Mouse (Mus musculus) forebrain, embryonic 12.5 days (tissue): Measurements from ENCODE around the gene Rexo4. TPM values are rescaled to one million over a fixed set of nuclear protein-coding genes. Genes with fewer than 3 reads are reported as not detected.

Experiments
- ATAC-seq: fragments of 200-750 bp; cut with Nextera tagmentation; 2 replicates; pipeline ENCODE4 v1.8.0; 2017; ENCODE audit warnings: moderate TSS enrichment; ENCODE audit not compliant: low FRiP score
- H3K27ac ChIP-seq: fragments of 300-500 bp; sonication (generic); 2 replicates; pipeline ENCODE4 v1.5.1; 2016; ENCODE audit warnings: mild to moderate bottlenecking
- H3K27me3 ChIP-seq: fragments of 300-500 bp; sonication (generic); 2 replicates; pipeline ENCODE4 v1.6.1; 2016; ENCODE audit warnings: mild to moderate bottlenecking
- H3K36me3 ChIP-seq: fragments of 300-500 bp; sonication (generic); replicated peaks from 2 replicates; pipeline ENCODE4 v1.6.1; 2016; ENCODE audit warnings: mild to moderate bottlenecking
- H3K4me1 ChIP-seq: fragments of 300-500 bp; sonication (generic); 2 replicates; pipeline ENCODE4 v1.6.1; 2016
- H3K4me2 ChIP-seq: fragments of 300-500 bp; sonication (generic); 2 replicates; pipeline ENCODE4 v1.6.1; 2016; ENCODE audit warnings: mild to moderate bottlenecking, moderate library complexity
- H3K4me3 ChIP-seq: fragments of 300-500 bp; sonication (generic); replicated peaks from 2 replicates; pipeline ENCODE4 v1.5.1; 2016; ENCODE audit warnings: mild to moderate bottlenecking
- H3K9ac ChIP-seq: fragments of 300-500 bp; sonication (generic); 2 replicates; pipeline ENCODE4 v1.6.1; 2016; ENCODE audit warnings: mild to moderate bottlenecking
- H3K9me3 ChIP-seq: fragments of 300-500 bp; sonication (generic); 2 replicates; pipeline ENCODE4 v1.6.1; 2016
- WGBS: fragments of 180-500 bp; shearing (Covaris S2); methylation state at CpG from one replicate; pipeline ENCODE4 v1.1.7; 2016; 5-methylcytosine and 5-hydroxymethylcytosine counted together
- polyA plus RNA-seq: library from polyadenylated mRNA; unstranded; fragments of >200 nt; fragmentation: Nextera tagmentation; extraction: Ambion mirVana; gene quantifications from 2 replicates; pipeline ENCODE4 v1.2.1, GENCODE M21; 2016

Gene Rexo4
- polyA plus RNA-seq, 1 experiment from 2014 or later, result 43.1 TPM

DNA sequence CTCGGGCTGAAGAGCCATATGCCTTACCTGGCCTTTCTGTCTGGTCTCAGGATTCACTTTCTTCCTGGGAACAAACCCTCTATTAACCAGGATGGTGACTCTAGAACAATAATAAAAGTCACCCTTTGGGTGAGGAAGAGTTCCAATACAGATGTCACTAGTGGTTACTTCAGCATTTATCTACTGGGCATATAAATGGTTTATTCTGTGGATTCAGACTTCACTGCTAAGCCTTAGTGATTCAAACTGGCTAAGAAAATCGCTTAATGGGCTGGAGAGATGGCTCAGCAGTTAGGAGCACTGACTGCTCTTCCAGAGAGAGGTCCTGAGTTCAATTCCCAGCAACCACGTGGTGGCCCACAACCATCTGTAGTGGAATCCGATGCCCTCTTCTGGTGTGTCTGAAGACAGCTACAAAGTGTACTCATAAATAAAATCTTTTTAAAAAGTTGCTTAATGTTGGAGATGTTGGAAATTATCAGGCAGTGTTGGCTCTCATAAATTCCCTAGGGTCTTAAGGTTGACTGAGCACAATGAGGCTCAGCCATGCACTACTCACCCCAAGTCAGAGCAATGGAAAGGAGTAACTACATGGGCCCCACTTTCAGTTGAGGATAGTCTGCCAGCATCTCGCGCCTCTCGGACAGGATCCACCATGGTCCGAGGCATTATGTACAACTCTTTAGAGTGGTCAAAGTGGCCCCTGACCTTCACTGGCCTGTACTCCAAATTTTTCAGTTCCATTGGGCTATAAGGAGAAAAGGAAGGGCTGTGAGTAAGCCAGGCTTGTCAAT is 49.8 kb downstream of the Rexo4 start:
- Histone ChIP-seq H3K4me1 (peaks cover 51% of the 10 kb centered on the region), H3K4me2 (no peak overlapping the region), H3K4me3 (no peak overlapping the region)

DNA sequence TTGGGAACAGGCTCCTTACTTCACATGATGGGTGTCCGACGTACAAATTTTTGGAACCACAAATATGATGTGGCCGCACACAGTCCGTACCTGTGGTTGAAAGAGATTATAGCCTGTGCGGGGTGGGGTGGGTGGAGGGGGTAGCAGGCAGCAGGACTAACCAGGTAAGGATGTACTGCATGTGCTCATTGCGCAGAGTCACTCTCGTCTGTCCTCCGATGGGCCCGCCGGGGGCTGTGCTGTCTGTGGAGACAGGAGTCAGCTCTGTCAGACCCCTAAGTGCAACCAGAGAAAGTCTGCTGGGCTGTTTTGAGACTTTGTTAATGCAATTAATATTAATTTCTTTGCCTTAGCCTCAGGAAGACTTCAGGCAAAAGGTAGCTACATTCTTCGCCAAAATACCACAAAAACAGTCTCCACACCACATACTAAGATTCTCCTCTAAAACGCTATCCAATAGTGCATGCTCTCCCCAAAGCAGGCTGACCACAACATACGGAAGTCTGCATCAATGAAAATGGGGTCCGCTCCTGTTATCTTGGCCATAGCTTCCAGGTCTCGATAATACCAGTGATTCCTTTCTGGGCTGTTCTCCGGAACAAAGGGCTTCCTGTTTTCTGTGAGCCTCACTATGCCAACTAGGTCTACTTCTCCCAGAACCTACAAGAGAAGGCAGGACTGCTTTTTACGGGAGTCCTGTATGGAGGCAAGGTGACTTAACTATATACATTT is 50.6 kb downstream of the Rexo4 start:
- Histone ChIP-seq H3K36me3 (peaks cover 44% of the 10 kb centered on the region), H3K4me2 (no peak overlapping the region), H3K27ac (no peak overlapping the region), H3K4me1 (peaks cover 59% of the 10 kb centered on the region), H3K9me3 (no peaks in the 10 kb centered on the region), H3K9ac (no peak overlapping the region), H3K4me3 (no peak overlapping the region), H3K27me3 (no peaks in the 10 kb centered on the region)
- no peak for ATAC-seq
- WGBS, result 83% methylated on average over 17 of the region's 17 CpGs

More for the DNA sequence above, 49.8 kb downstream of the Rexo4 start:
- WGBS, result 63% methylated on average over 8 of the region's 8 CpGs
- Histone ChIP-seq H3K27me3 (no peaks in the 10 kb centered on the region), H3K27ac (no peak overlapping the region), H3K9me3 (no peaks in the 10 kb centered on the region), H3K9ac (no peak overlapping the region), H3K36me3 (peaks cover 47% of the 10 kb centered on the region)
- ATAC-seq, result no peak

DNA sequence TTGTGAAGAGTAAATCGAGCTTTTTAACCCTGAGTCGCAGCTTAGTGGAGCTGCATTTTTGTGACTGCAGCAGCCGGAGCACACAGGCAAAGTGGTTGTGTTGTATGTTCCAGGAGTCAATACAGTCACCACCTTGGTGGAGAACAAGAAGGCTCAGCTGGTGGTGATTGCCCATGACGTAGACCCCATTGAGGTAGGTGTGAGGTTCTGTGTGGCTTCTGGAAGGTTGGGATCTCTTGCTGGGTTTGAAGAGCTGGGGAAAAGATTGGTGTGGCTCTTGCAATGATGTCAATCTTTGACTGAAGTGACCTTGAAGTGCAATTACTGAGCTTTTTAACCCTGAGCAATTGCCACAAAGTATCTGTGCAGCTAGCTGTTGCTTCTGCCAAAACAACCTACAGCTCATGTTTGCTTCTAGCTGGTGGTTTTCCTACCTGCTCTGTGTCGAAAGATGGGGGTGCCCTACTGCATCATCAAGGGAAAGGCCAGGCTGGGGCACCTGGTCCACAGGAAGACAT is 51.9 kb downstream of the Rexo4 start:
- H3K9me3 ChIP-seq, result no peaks in the 10 kb centered on the region
- H3K4me3 ChIP-seq, result peak overlapping the region; percentile 88
- H3K9ac ChIP-seq, result peak overlapping the region; percentile 98
- 71% methylated on average over 5 of the region's 5 CpGs for WGBS
- no peak for ATAC-seq
- H3K27me3 ChIP-seq, result no peaks in the 10 kb centered on the region
- H3K27ac ChIP-seq, result no peak overlapping the region
- peaks cover 58% of the 10 kb centered on the region for H3K4me1 ChIP-seq
- peak overlapping the region; percentile 100 for H3K4me2 ChIP-seq
- peaks cover 47% of the 10 kb centered on the region for H3K36me3 ChIP-seq

DNA sequence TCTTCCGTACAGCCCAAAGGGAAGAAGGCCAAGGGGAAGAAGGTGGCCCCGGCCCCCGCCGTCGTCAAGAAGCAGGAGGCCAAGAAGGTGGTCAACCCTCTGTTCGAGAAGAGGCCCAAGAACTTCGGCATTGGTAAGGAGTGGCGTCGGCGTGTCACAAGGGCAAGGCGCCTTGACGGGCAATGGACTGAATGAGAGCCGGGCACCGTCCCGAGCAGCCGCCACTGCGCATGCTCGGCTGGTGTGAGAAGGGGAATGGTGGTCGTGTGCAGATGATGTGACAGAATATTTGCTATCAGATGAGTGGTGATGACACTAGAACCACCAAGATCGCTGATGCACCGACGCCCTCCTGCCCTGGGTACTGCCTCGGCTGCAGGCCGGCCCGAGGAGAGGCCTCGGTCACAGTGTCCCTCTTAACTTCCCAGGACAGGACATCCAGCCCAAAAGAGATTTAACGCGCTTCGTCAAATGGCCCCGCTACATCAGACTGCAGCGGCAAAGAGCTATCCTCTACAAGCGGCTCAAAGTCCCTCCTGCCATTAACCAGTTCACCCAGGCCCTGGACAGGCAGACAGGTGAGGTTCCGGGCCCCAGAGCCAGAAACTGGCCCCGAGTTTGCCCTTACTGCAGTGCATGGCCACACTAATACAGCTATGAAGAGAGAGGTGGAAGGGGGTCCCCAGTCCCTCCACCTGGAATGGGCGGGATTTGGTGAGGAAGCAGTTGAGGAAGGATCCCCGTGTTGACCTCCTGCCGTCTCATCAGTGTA is 53.0 kb downstream of the Rexo4 start:
- Histone ChIP-seq H3K27me3 (no peaks in the 10 kb centered on the region), H3K9me3 (no peaks in the 10 kb centered on the region), H3K27ac (peak overlapping the region; percentile 96), H3K36me3 (peaks cover 59% of the 10 kb centered on the region), H3K4me2 (peak overlapping the region; percentile 100), H3K9ac (peak overlapping the region; percentile 98), H3K4me3 (peak overlapping the region; percentile 88), H3K4me1 (peaks cover 51% of the 10 kb centered on the region)
- under 1% methylated on average over 37 of the region's 37 CpGs for WGBS
- peak; percentile 50 for ATAC-seq

DNA sequence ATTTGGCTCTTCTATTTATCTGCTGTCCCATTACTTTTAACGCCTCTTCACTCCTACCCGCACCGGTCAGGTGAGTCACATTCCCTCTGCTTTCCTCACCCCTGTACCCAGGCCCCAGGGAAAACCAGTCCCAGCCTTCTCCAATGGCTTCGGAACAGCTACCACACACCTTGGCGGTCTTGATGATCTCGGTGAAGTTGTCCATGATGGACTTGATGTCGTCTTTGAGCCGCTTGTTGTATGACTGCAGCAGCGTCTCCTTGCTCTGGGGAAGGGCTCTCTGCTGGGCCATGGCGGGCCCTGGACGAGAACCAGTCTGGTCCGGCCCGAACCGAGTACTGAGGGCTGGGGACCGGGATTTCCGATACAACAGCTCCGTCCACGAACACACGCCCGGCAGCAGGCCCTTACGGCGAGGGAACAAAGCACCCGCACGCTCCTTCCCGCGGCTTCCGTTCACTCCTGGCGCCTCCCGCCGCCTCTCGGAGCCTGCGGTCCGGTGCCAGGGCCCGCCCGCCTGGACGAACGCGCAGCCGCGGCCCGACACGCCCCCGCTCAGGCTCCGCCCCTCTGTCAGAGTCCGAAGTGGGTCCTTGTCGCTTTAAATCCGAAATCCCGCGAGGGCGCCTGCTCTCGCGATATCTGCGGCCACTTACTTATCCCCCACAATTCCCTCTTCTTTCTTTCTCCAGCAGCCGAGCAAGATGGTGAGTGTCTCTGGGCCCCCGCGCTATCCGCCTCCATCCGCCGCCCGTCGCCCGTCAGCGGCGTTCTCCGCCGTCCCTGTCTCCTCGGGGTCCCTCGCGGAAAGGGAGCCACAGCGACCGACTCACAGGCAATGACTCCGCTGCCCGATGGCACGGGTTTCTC is 53.8 kb downstream of the Rexo4 start, which contains the start of the genes Med22 and Rpl7a:
Gene Med22 (minus strand): TSS at position 554 of the 870 bp plus-strand sequence.
Gene Rpl7a (plus strand): TSS at position 641 of the 870 bp plus-strand sequence.
- Histone ChIP-seq H3K9ac (peak within 1 kb of the TSS; percentile 98), H3K27ac (peak within 1 kb of the TSS; percentile 96), H3K9me3 (no peaks in the 10 kb centered on the region), H3K36me3 (peaks cover 67% of the 10 kb centered on the region), H3K4me1 (peaks cover 46% of the 10 kb centered on the region), H3K4me2 (peak within 1 kb of the TSS; percentile 100), H3K27me3 (no peaks in the 10 kb centered on the region), H3K4me3 (peak within 1 kb of the TSS; percentile 88)
- ATAC-seq, result peak; percentile 93
- WGBS, result under 1% methylated on average over 73 of the region's 74 CpGs

DNA sequence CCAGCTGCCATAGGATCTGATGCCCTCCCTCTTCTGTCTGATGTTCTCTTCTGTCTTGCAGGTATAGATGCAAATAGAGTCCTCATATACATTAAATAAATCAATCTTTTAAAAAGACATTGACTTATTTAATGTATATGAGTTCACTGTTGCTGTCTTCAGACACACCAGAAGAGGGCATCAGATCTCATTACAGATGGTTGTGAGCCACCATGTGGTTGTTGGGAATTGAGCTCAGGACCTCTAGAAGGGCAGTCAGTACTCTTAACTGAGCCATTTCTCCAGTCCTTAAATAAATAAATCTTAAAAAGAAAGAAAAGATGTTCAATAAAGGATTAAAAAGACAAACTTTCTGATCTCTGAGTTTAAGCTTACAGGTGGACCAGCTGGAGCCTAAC is 54.8 kb downstream of the Rexo4 start:
- H3K9me3 ChIP-seq, result no peaks in the 10 kb centered on the region
- H3K9ac ChIP-seq, result peak overlapping the region; percentile 98
- peak overlapping the region; percentile 100 for H3K4me2 ChIP-seq
- H3K27ac ChIP-seq, result no peak overlapping the region
- peaks cover 73% of the 10 kb centered on the region for H3K36me3 ChIP-seq
- no peaks in the 10 kb centered on the region for H3K27me3 ChIP-seq
- H3K4me1 ChIP-seq, result peaks cover 36% of the 10 kb centered on the region
- ATAC-seq, result no peak
- H3K4me3 ChIP-seq, result peak overlapping the region; percentile 88

DNA sequence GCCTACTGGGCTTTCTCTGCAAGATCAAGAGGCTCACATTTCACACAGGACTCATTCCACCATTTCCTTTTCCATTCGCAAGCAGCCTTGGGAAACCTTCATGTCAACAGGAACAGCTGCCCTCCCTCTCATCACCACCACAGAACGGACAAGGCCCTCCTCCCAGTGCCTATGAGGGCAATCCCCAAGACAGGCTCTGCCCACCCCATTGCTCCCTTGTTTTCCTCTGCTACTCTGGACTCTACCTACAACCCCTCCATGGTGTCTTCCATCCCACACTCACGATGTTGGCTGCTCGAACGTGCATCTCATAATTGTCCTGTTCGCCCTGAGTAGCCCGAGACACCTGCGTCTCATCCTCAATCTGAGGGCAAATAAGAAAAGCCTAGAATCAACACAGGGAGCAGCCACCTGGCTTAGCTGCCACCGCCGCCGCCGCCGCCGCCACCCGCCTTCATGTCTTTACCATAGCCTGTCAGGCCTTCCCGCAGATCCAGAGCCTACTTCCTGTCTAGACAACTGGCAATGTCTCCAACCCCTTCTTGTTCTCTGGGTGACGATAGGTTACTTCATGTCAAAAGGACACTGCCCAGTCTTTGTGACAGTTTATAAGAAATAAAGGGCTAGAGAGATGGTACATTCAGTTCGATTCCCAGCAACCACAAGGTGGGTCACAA is 55.3 kb downstream of the Rexo4 start:
- Histone ChIP-seq H3K4me1 (peaks cover 39% of the 10 kb centered on the region), H3K27me3 (no peaks in the 10 kb centered on the region), H3K4me3 (peak overlapping the region; percentile 88), H3K9ac (peak overlapping the region; percentile 98), H3K9me3 (no peaks in the 10 kb centered on the region), H3K27ac (no peak overlapping the region), H3K4me2 (peak overlapping the region; percentile 100), H3K36me3 (peaks cover 70% of the 10 kb centered on the region)
- no peak for ATAC-seq
- WGBS, result 94% methylated on average over 18 of the region's 18 CpGs

DNA sequence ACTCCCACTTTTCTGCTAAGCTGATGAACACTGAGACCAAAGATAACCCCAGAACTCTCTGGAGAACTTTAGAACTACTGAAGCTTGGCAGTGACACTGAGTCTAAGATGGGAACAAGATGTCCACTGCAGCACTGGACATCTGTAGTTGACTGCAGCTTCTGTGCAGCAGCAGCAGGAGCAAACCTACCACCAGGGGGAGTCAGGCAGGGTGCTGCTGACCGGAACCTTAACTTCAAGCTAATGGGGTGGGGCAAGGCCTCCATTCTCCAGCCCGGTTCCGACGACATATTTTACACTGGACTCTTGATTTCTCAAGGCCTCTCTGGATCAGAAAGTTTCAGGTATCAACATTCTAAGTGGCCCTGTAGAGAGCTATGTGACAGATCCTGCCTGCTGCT is 57.1 kb downstream of the Rexo4 start:
- WGBS, result 58% methylated on average over 4 of the region's 4 CpGs
- Histone ChIP-seq H3K9ac (no peak overlapping the region), H3K36me3 (peaks cover 52% of the 10 kb centered on the region), H3K4me1 (peaks cover 39% of the 10 kb centered on the region), H3K27ac (no peak overlapping the region), H3K27me3 (no peaks in the 10 kb centered on the region), H3K4me3 (no peak overlapping the region), H3K4me2 (no peak overlapping the region), H3K9me3 (no peaks in the 10 kb centered on the region)
- no peak for ATAC-seq

DNA sequence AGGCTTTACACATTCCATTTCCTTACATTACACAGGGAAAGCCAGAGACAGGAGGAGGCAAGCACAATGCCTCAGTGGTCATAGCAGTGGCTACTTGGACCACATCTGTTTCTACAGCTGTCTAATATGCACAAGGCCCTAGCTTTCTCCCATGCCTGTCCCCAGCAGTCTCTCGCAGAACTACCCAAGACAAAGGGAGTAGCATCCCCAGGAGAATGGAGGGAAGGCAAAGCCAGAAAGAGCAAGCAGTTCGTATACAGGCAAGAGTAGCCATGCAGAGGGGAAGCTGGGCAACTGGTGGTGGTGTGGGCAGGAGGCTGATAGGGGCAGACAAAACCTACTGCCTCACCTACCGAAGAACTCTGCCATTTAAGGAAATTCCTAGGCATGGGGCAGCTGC is 57.8 kb downstream of the Rexo4 start:
- 92% methylated on average over 3 of the region's 3 CpGs for WGBS
- Histone ChIP-seq H3K4me1 (peaks cover 39% of the 10 kb centered on the region), H3K9me3 (no peaks in the 10 kb centered on the region), H3K27me3 (no peaks in the 10 kb centered on the region), H3K4me2 (no peak overlapping the region), H3K9ac (no peak overlapping the region), H3K36me3 (peaks cover 47% of the 10 kb centered on the region), H3K4me3 (no peak overlapping the region), H3K27ac (no peak overlapping the region)
- ATAC-seq, result no peak

DNA sequence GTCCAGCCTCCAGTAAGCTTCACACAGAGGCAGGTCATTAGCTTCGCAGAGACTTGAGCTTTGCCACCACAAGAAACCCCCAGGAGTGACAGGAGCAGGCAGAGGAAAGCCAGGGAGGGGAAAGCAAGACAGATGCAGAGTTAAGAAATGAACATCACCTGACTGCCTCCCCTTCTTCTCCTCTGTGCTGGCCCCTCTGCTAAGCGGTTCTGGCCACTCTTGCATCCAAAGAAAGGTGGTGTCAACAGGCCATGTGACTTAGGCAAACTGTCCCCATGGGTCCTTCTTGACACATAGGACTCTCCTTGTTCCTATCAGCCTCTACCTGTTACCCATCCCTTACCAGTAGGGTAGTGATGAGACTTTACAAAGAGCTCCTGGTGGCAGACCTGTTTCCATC is 58.2 kb downstream of the Rexo4 start:
- H3K27me3 ChIP-seq, result no peaks in the 10 kb centered on the region
- no peak overlapping the region for H3K9ac ChIP-seq
- H3K9me3 ChIP-seq, result no peaks in the 10 kb centered on the region
- H3K4me1 ChIP-seq, result peaks cover 42% of the 10 kb centered on the region
- peaks cover 45% of the 10 kb centered on the region for H3K36me3 ChIP-seq
- ATAC-seq, result no peak
- no peak overlapping the region for H3K4me3 ChIP-seq
- no peak overlapping the region for H3K4me2 ChIP-seq
- H3K27ac ChIP-seq, result no peak overlapping the region
- 100% methylated on average over 2 of the region's 2 CpGs for WGBS
